ENCODE assay signal across 8 mouse cellular contexts in the genomic region with DNA sequence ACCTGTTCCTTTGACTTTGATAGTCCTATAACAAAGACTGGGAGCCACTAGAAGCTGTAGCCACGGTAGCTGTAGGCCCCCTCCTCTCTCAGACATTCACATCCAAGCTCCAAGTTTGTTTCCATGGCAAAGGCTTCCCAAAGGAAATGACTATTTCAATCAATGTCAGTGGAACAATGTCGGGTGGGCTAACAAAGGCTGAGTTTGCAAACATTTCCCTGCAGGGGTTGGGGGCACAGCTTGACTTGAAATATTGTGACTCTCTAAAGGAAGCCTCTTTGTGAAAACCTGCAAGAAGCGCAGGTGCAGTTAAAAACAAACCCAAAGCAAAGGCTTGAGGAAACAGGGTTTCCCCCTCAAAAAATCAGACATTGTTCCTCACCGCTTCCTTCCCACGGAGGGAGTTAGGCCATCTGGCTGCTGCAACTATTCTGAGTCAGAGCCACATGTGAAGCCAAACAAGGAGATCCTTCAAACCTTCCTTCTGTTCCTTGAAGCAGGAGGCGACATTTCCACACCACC. TPM values are rescaled to one million over a fixed set of nuclear protein-coding genes. Genes with fewer than 3 reads are reported as not detected.
DNase-seq lines count a peak whose midpoint lies in the region; ATAC-seq and TF ChIP-seq lines count a peak whose summit lies in the region.

No protein-coding gene starts in this region.

- H3K4me2 ChIP-seq in heart, embryonic 15.5 days, result no peak overlapping the region
- H3K4me2 ChIP-seq in heart, embryonic 12.5 days, result no peak overlapping the region
- no peak overlapping the region for H3K4me2 ChIP-seq in stomach, embryonic 14.5 days (replicated peaks; ENCODE audit: low read depth, low read length)
- H3K4me2 ChIP-seq in stomach, postnatal 0 days (replicated peaks; ENCODE audit: low read depth), result no peak overlapping the region
- no peak overlapping the region for H3K4me2 ChIP-seq in midbrain, postnatal 0 days (ENCODE audit: low read depth, low read length, poor library complexity, severe bottlenecking)

- 0 out of 2 replicates have a peak, but pooled peaks have one; percentile 22 for ATAC-seq in heart, embryonic 15.5 days (replicated peaks; ENCODE audit: insufficient number of reproducible peaks, insufficient read depth, low FRiP score, low read depth)
- no peak for ATAC-seq in heart, embryonic 12.5 days (ENCODE audit: insufficient number of reproducible peaks, low FRiP score)
- no peak for ATAC-seq in stomach, embryonic 14.5 days (ENCODE audit: insufficient number of reproducible peaks, insufficient read depth, low FRiP score, low read depth)
- ATAC-seq in stomach, postnatal 0 days (ENCODE audit: low FRiP score, low TSS enrichment), result no peak
- ATAC-seq in midbrain, postnatal 0 days (ENCODE audit: low FRiP score), result 0 out of 2 replicates have a peak, but pooled peaks have one; percentile 34
- no peak for ATAC-seq in erythroid progenitor cell, adult 5-6 weeks (replicated peaks; ENCODE audit: low FRiP score, poor library complexity, severe bottlenecking)

- 35% methylated on average over 6 of the region's 6 CpGs for WGBS in heart, embryonic 15.5 days
- WGBS in heart, embryonic 12.5 days, result 43% methylated on average over 6 of the region's 6 CpGs
- 31% methylated on average over 6 of the region's 6 CpGs for WGBS in stomach, embryonic 14.5 days
- WGBS in stomach, postnatal 0 days, result 22% methylated on average over 6 of the region's 6 CpGs
- 13% methylated on average over 6 of the region's 6 CpGs for WGBS in midbrain, postnatal 0 days

- H3K27me3 ChIP-seq in heart, embryonic 15.5 days, result no peaks in the 10 kb centered on the region; the same call in 1 of the 2 replicates
- no peaks in the 10 kb centered on the region for H3K27me3 ChIP-seq in heart, embryonic 12.5 days (replicated peaks)
- no peaks in the 10 kb centered on the region for H3K27me3 ChIP-seq in stomach, embryonic 14.5 days (ENCODE audit: control insufficient read depth, insufficient read depth, low read length)
- H3K27me3 ChIP-seq in stomach, postnatal 0 days (ENCODE audit: control insufficient read depth, insufficient read depth, low read length), result no peaks in the 10 kb centered on the region
- no peaks in the 10 kb centered on the region for H3K27me3 ChIP-seq in midbrain, postnatal 0 days (ENCODE audit: insufficient read depth, low read length)

- H3K9me3 ChIP-seq in heart, embryonic 15.5 days (replicated peaks), result no peaks in the 10 kb centered on the region
- H3K9me3 ChIP-seq in heart, embryonic 12.5 days (replicated peaks), result no peaks in the 10 kb centered on the region
- H3K9me3 ChIP-seq in stomach, embryonic 14.5 days (ENCODE audit: control insufficient read depth, low read depth, low read length), result no peaks in the 10 kb centered on the region
- no peaks in the 10 kb centered on the region for H3K9me3 ChIP-seq in stomach, postnatal 0 days (ENCODE audit: control insufficient read depth, low read length)
- H3K9me3 ChIP-seq in midbrain, postnatal 0 days (ENCODE audit: low read length), result no peaks in the 10 kb centered on the region

- H3K4me3 ChIP-seq in heart, embryonic 15.5 days, result no peak overlapping the region
- H3K4me3 ChIP-seq in heart, embryonic 12.5 days, result no peak overlapping the region
- no peak overlapping the region for H3K4me3 ChIP-seq in stomach, embryonic 14.5 days (ENCODE audit: low read depth, low read length)
- no peak overlapping the region for H3K4me3 ChIP-seq in stomach, postnatal 0 days (ENCODE audit: low read depth, low read length)
- no peak overlapping the region for H3K4me3 ChIP-seq in midbrain, postnatal 0 days (ENCODE audit: low read depth, low read length)

- H3K4me1 ChIP-seq in heart, embryonic 15.5 days (replicated peaks), result peaks cover 7% of the 10 kb centered on the region
- peaks cover 17% of the 10 kb centered on the region for H3K4me1 ChIP-seq in heart, embryonic 12.5 days (replicated peaks)
- H3K4me1 ChIP-seq in stomach, embryonic 14.5 days (ENCODE audit: control insufficient read depth, insufficient read depth, low read length), result no peaks in the 10 kb centered on the region
- peaks cover 3% of the 10 kb centered on the region; the same call in 1 of the 2 replicates for H3K4me1 ChIP-seq in stomach, postnatal 0 days (replicated peaks; ENCODE audit: control insufficient read depth, insufficient read depth)
- H3K4me1 ChIP-seq in midbrain, postnatal 0 days (ENCODE audit: insufficient read depth, low read length), result no peaks in the 10 kb centered on the region

- DNase-seq in stomach, postnatal 0 days (ENCODE audit: low spot score), result no peak
- DNase-seq in midbrain, postnatal 0 days (ENCODE audit: low spot score), result peak; percentile 70
- DNase-seq in yolk sac, embryonic 10.5 days (ENCODE audit: low spot score), result peak; percentile 9
- DNase-seq in spleen, adult 12 weeks (ENCODE audit: low spot score), result no peak

- H3K27ac ChIP-seq in heart, embryonic 15.5 days, result peak overlapping the region; percentile 68
- H3K27ac ChIP-seq in heart, embryonic 12.5 days (ENCODE audit: poor library complexity, severe bottlenecking), result no peak overlapping the region
- 0 out of 2 replicates have a peak overlapping the region, but pooled peaks have one; percentile 16 for H3K27ac ChIP-seq in stomach, embryonic 14.5 days (ENCODE audit: low read length)
- no peak overlapping the region for H3K27ac ChIP-seq in stomach, postnatal 0 days (replicated peaks)
- H3K27ac ChIP-seq in midbrain, postnatal 0 days (ENCODE audit: low read depth, low read length), result no peak overlapping the region; the same call in 1 of the 2 replicates

- no peak for TF ChIP-seq CTCF in stomach, postnatal 0 days (IDR thresholded peaks at IDR 0.05; ENCODE audit: low read depth)
- TF ChIP-seq CTCF in midbrain, postnatal 0 days (IDR thresholded peaks at IDR 0.05), result no peak

- H3K9ac ChIP-seq in heart, embryonic 15.5 days, result no peak overlapping the region
- H3K9ac ChIP-seq in heart, embryonic 12.5 days, result no peak overlapping the region
- H3K9ac ChIP-seq in stomach, embryonic 14.5 days (replicated peaks; ENCODE audit: low read depth, low read length), result no peak overlapping the region
- no peak overlapping the region for H3K9ac ChIP-seq in stomach, postnatal 0 days (ENCODE audit: low read length)
- no peak overlapping the region for H3K9ac ChIP-seq in midbrain, postnatal 0 days (replicated peaks; ENCODE audit: low read length, poor library complexity, severe bottlenecking)

- no peak for TF ChIP-seq EP300 in stomach, postnatal 0 days (optimal IDR thresholded peaks at IDR 0.05)

- H3K36me3 ChIP-seq in heart, embryonic 15.5 days, result no peaks in the 10 kb centered on the region
- no peaks in the 10 kb centered on the region for H3K36me3 ChIP-seq in heart, embryonic 12.5 days
- no peaks in the 10 kb centered on the region for H3K36me3 ChIP-seq in stomach, embryonic 14.5 days (ENCODE audit: control insufficient read depth, insufficient read depth, low read length)
- H3K36me3 ChIP-seq in stomach, postnatal 0 days (ENCODE audit: control insufficient read depth, insufficient read depth, low read length), result no peaks in the 10 kb centered on the region
- H3K36me3 ChIP-seq in midbrain, postnatal 0 days (ENCODE audit: insufficient read depth, low read length), result no peaks in the 10 kb centered on the region

RNA-seq across cellular contexts. Expression of a gene that starts 19.0 kb away (rescaled TPM):
- 11.0 and 11.9 TPM in 2 replicates for polyA plus RNA-seq in heart, embryonic 15.5 days (2015; fragmentation: Nextera tagmentation; extraction: Ambion mirVana)
- 10.5 and 11.6 TPM in 2 replicates for polyA plus RNA-seq in heart, embryonic 12.5 days (2016; fragmentation: Nextera tagmentation; extraction: Ambion mirVana)
- polyA plus RNA-seq in stomach, embryonic 14.5 days (2014; fragmentation: Nextera tagmentation; extraction: Ambion mirVana), result 10.5 and 12.2 TPM in 2 replicates
- 3.4 and 3.5 TPM in 2 replicates for polyA plus RNA-seq in stomach, postnatal 0 days (2015; fragmentation: Nextera tagmentation; extraction: Ambion mirVana)
- total RNA-seq in midbrain, postnatal 0 days (2014; rRNA removed), result 84.3 and 89.4 TPM in 2 replicates
- polyA plus RNA-seq in midbrain, postnatal 0 days (2015; fragmentation: Nextera tagmentation; extraction: Ambion mirVana), result 20.3 and 25.4 TPM in 2 replicates
- not detected in 2 replicates for total RNA-seq in erythroid progenitor cell, adult 5-6 weeks (2015; ENCODE audit: low replicate concordance)
- total RNA-seq in erythroid progenitor cell, adult 5-6 weeks (2017; ENCODE audit: low replicate concordance), result not detected in 2 replicates

Comparison
In these comparisons a context has a peak if more than half of its experiments do, and no peak if none do; other contexts are left out.
1. ATAC-seq: peak in heart, embryonic 15.5 days (single experiment) and midbrain, postnatal 0 days (single experiment); none in heart, embryonic 12.5 days (single experiment), stomach, embryonic 14.5 days (single experiment), stomach, postnatal 0 days (single experiment) and erythroid progenitor cell, adult 5-6 weeks (single experiment).
2. H3K27ac ChIP-seq: peak in heart, embryonic 15.5 days (single experiment) and stomach, embryonic 14.5 days (single experiment); none in heart, embryonic 12.5 days (single experiment), stomach, postnatal 0 days (single experiment) and midbrain, postnatal 0 days (single experiment).
3. DNase-seq: peak in midbrain, postnatal 0 days (single experiment) and yolk sac, embryonic 10.5 days (single experiment); none in stomach, postnatal 0 days (single experiment) and spleen, adult 12 weeks (single experiment).